Mouse (Mus musculus) neural tube, embryonic 13.5 days (tissue): Measurements from ENCODE around the gene Asgr2. TPM values are rescaled to one million over a fixed set of nuclear protein-coding genes. Genes with fewer than 3 reads are reported as not detected.
"Not testable (repeated sequence)": the region's sequence is repeated elsewhere in the genome, so short reads cannot be mapped to it uniquely, and the experiment has no call there.

ENCODE experiments used
- ATAC-seq: fragments of 200-750 bp; cut with Nextera tagmentation; 2 replicates; pipeline ENCODE4 v1.8.0; 2017; ENCODE audit warnings: low read depth, mild to moderate bottlenecking, moderate TSS enrichment, moderate library complexity
- H3K27ac ChIP-seq: fragments of 300-500 bp; sonication (generic); replicated peaks from 2 replicates; pipeline ENCODE4 v1.5.1; 2015; ENCODE audit warnings: moderate library complexity, mild to moderate bottlenecking, inconsistent platforms
- H3K27me3 ChIP-seq: fragments of 300-500 bp; sonication (generic); 2 replicates; pipeline ENCODE4 v1.6.1; 2015; ENCODE audit warnings: mild to moderate bottlenecking, inconsistent platforms
- H3K36me3 ChIP-seq: fragments of 300-500 bp; sonication (generic); 2 replicates; pipeline ENCODE4 v1.6.1; 2015; ENCODE audit warnings: mild to moderate bottlenecking, inconsistent platforms
- H3K4me1 ChIP-seq: fragments of 300-500 bp; sonication (generic); replicated peaks from 2 replicates; pipeline ENCODE4 v1.6.1; 2015; ENCODE audit warnings: inconsistent platforms
- H3K4me2 ChIP-seq: fragments of 300-500 bp; sonication (generic); 2 replicates; pipeline ENCODE4 v1.6.1; 2015; ENCODE audit warnings: inconsistent platforms, mild to moderate bottlenecking, moderate library complexity
- H3K4me3 ChIP-seq: fragments of 300-500 bp; sonication (generic); 2 replicates; pipeline ENCODE4 v1.5.1; 2015; ENCODE audit warnings: mild to moderate bottlenecking, inconsistent platforms
- H3K9ac ChIP-seq: fragments of 300-500 bp; sonication (generic); 2 replicates; pipeline ENCODE4 v1.6.1; 2015; ENCODE audit warnings: moderate library complexity, mild to moderate bottlenecking, inconsistent platforms
- H3K9me3 ChIP-seq: fragments of 300-500 bp; sonication (generic); 2 replicates; pipeline ENCODE4 v1.6.1; 2016; ENCODE audit warnings: inconsistent platforms
- WGBS: fragments of 180-500 bp; shearing (Covaris S2); methylation state at CpG from one replicate; pipeline ENCODE4 v1.1.7; 2015; 5-methylcytosine and 5-hydroxymethylcytosine counted together
- polyA plus RNA-seq: library from polyadenylated mRNA; unstranded; fragments of >200 nt; fragmentation: Nextera tagmentation; extraction: Ambion mirVana; gene quantifications from 2 replicates; pipeline ENCODE4 v1.2.1, GENCODE M21; 2015

Asgr2 gene
- polyA plus RNA-seq, 1 experiment from 2014 or later, result not detected

DNA sequence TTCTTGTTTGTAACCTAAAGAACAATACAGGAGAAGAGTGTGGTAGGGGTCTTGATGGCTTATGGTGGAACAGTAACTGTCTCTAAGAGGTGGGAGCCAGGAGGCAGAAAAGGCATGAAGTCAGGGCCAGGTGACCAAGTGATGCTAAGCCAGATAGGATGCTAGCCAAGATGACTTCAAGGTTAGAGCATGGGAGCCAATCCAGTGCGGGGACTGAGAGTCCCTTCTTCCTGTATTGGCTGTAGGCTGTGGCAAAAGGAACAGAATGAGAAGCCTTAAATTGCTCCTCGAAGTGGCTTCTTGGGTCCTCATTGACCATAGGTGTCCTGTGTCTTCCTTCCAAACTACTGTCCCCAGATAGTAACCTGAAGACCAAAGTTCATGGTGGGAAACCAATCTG is 6.7 kb downstream of the Asgr2 start:
- Histone ChIP-seq H3K27ac (no peak overlapping the region), H3K4me1 (no peaks in the 10 kb centered on the region), H3K9me3 (0 out of 2 replicates have a peak, but pooled peaks cover 2% of the 10 kb centered on the region), H3K27me3 (no peaks in the 10 kb centered on the region), H3K4me3 (no peak overlapping the region), H3K36me3 (no peaks in the 10 kb centered on the region), H3K9ac (no peak overlapping the region), H3K4me2 (no peak overlapping the region)
- ATAC-seq, result no peak
- 88% methylated on average over 2 of the region's 2 CpGs for WGBS

GRCm38 (mm10) chr11:70099809-70100208 is 7.4 kb downstream of the Asgr2 start:
- no peak overlapping the region for H3K4me3 ChIP-seq
- ATAC-seq, result no peak
- no peaks in the 10 kb centered on the region for H3K4me1 ChIP-seq
- H3K9ac ChIP-seq, result no peak overlapping the region
- H3K36me3 ChIP-seq, result no peaks in the 10 kb centered on the region
- no peak overlapping the region for H3K27ac ChIP-seq
- no peak overlapping the region for H3K4me2 ChIP-seq
- 0 out of 2 replicates have a peak, but pooled peaks cover 2% of the 10 kb centered on the region for H3K9me3 ChIP-seq
- H3K27me3 ChIP-seq, result no peaks in the 10 kb centered on the region
- WGBS, result 80% methylated on average over 2 of the region's 2 CpGs

GRCm38 (mm10) chr11:70103701-70104315 is 11.4 kb downstream of the Asgr2 start:
- Histone ChIP-seq H3K4me2 (no peak overlapping the region), H3K27ac (no peak overlapping the region), H3K4me3 (no peak overlapping the region), H3K4me1 (no peaks in the 10 kb centered on the region), H3K9me3 (0 out of 2 replicates have a peak, but pooled peaks cover under 1% of the 10 kb centered on the region), H3K27me3 (no peaks in the 10 kb centered on the region), H3K36me3 (no peaks in the 10 kb centered on the region), H3K9ac (no peak overlapping the region)
- no peak for ATAC-seq
- WGBS, result 86% methylated on average over 14 of the region's 14 CpGs

GRCm38 (mm10) chr11:70107085-70107484 is 14.6 kb downstream of the Asgr2 start:
- Histone ChIP-seq H3K9ac (no peak overlapping the region), H3K4me1 (no peaks in the 10 kb centered on the region), H3K9me3 (no peaks in the 10 kb centered on the region), H3K4me2 (no peak overlapping the region), H3K36me3 (no peaks in the 10 kb centered on the region), H3K4me3 (no peak overlapping the region), H3K27ac (no peak overlapping the region), H3K27me3 (no peaks in the 10 kb centered on the region)
- no peak for ATAC-seq
- 80% methylated on average over 8 of the region's 8 CpGs for WGBS

- Histone ChIP-seq H3K4me3 (no peak overlapping the region), H3K27ac (no peak overlapping the region), H3K27me3 (no peaks in the 10 kb centered on the region), H3K9ac (no peak overlapping the region), H3K36me3 (no peaks in the 10 kb centered on the region), H3K4me2 (no peak overlapping the region), H3K4me1 (no peaks in the 10 kb centered on the region), H3K9me3 (no peaks in the 10 kb centered on the region)
- 68% methylated on average over 3 of the region's 3 CpGs for WGBS
- no peak for ATAC-seq
These were observed 17.7 kb downstream of the Asgr2 start for GRCm38 (mm10) chr11:70110146-70110545.

- no peak for ATAC-seq
- H3K4me3 ChIP-seq, result no peak overlapping the region
- WGBS, result 66% methylated on average over 4 of the region's 4 CpGs
These were observed 22.1 kb downstream of the Asgr2 start for GRCm38 (mm10) chr11:70114562-70114961.

DNA sequence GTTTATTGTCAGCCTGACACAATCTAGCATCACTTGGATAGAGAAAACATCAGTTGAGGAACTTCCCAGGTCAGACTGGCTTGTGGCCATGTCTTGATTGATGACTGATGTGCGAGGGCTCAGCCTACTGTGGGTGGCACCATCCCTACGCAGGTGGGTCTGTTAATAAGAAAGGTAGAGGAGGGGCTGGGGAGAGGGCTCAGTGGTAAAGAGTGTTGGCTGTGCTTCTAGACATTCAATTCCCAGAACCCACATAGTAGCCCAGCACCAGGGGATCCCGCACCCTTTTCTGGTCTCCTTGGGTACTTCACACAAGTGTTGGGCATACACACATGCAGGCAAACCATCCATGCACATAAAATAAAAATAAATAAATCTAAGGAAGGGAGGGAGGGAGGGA is 23.5 kb downstream of the Asgr2 start:
- H3K27me3 ChIP-seq, result no peaks in the 10 kb centered on the region
- H3K4me1 ChIP-seq, result no peaks in the 10 kb centered on the region
- peaks cover 10% of the 10 kb centered on the region; the same call in 1 of the 2 replicates for H3K9me3 ChIP-seq
- H3K9ac ChIP-seq, result no peak overlapping the region
- ATAC-seq, result no peak
- H3K4me3 ChIP-seq, result no peak overlapping the region
- no peaks in the 10 kb centered on the region for H3K36me3 ChIP-seq
- H3K27ac ChIP-seq, result no peak overlapping the region
- no peak overlapping the region for H3K4me2 ChIP-seq
- 92% methylated on average over 3 of the region's 3 CpGs for WGBS

More at GRCm38 (mm10) chr11:70114562-70114961, 22.1 kb downstream of the Asgr2 start:
- H3K27ac ChIP-seq, result no peak overlapping the region
- H3K9me3 ChIP-seq, result 0 out of 2 replicates have a peak, but pooled peaks cover under 1% of the 10 kb centered on the region
- no peak overlapping the region for H3K9ac ChIP-seq
- H3K4me2 ChIP-seq, result no peak overlapping the region
- H3K4me1 ChIP-seq, result no peaks in the 10 kb centered on the region
- H3K27me3 ChIP-seq, result no peaks in the 10 kb centered on the region
- H3K36me3 ChIP-seq, result no peaks in the 10 kb centered on the region

DNA sequence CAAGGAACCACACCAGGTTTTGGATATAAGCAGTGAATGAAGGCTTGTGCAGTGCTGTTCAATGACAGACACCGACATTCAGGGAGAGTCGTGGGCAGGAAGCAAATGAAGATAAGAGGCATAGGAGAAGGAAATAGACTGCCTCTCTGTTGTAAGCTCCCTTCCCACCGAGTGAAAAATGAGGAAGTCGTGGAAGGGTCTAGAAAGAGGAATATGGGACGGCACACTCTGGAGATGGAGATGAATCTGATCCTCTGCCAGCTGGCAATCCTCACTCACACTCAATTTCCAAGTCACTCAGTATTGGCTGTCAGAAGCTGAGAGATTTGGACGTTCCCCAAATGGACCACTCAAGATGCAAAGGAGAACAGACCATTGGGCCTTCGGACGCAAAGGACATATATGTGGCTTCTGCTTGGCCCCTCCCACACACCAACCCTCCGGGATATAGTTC is 37.5 kb downstream of the Asgr2 start, which contains the start of gene Mgl2:
Gene Mgl2 (plus strand): TSS at position 404 of the 454 bp plus-strand sequence.
- Histone ChIP-seq H3K9me3 (no peaks in the 10 kb centered on the region), H3K27ac (no peak within 1 kb of the TSS), H3K4me3 (no peak within 1 kb of the TSS), H3K36me3 (no peaks in the 10 kb centered on the region), H3K9ac (no peak within 1 kb of the TSS), H3K27me3 (no peaks in the 10 kb centered on the region), H3K4me1 (no peaks in the 10 kb centered on the region), H3K4me2 (no peak within 1 kb of the TSS)
- ATAC-seq, result no peak
- WGBS, result 86% methylated on average over 9 of the region's 9 CpGs

GRCm38 (mm10) chr11:70135001-70135400 is 42.6 kb downstream of the Asgr2 start:
- 73% methylated on average over 3 of the region's 3 CpGs for WGBS
- not testable (repeated sequence) for ATAC-seq

DNA sequence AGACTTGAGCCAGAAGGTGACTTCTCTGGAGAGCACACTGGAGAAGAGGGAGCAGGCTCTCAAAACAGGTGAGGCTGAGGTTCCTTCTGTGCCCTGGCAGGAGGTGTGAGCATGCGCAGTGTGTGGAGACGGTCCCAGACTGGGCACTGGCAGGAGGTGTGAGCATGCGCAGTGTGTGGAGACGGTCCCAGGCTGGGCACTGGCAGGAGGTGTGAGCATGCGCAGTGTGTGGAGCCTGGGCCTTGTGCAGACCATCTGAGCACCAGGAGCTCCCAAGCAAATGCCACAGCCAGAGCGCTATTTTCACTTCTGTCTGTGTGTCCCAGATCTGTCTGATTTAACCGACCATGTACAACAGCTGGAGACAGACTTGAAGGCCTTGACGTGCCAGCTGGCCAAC is 43.5 kb downstream of the Asgr2 start:
- H3K9ac ChIP-seq, H3K4me2 ChIP-seq, H3K36me3 ChIP-seq, H3K4me1 ChIP-seq, H3K27me3 ChIP-seq, H3K4me3 ChIP-seq, H3K9me3 ChIP-seq, H3K27ac ChIP-seq, ATAC-seq: not testable (repeated sequence)
- WGBS, result 89% methylated on average over 8 of the region's 8 CpGs

More at GRCm38 (mm10) chr11:70135001-70135400, 42.6 kb downstream of the Asgr2 start:
- H3K36me3 ChIP-seq, H3K4me1 ChIP-seq, H3K9ac ChIP-seq, H3K27me3 ChIP-seq, H3K27ac ChIP-seq, H3K4me3 ChIP-seq, H3K9me3 ChIP-seq, H3K4me2 ChIP-seq: not testable (repeated sequence)

DNA sequence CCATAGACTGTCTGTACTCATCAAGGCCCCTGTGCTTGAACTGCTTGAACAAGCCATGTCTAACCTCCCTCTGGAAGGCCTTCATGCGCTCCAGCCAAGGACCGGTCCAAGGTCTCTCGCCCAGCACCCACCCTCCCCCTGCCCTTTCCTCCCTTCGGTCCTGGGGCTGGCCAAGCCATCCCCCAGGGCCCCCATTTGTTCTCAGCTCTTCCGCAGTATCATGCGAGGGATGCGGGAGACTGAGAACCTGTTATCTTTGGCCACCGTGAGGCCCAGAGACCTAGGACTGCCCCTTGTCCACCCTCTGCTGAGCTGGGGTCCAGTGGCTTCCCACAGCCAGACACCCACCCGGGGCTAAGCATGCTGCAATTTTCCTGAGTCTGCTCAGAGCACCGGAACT is 46.7 kb downstream of the Asgr2 start:
- WGBS, result 88% methylated on average over 10 of the region's 10 CpGs
- H3K4me1 ChIP-seq, result no peaks in the 10 kb centered on the region

DNA sequence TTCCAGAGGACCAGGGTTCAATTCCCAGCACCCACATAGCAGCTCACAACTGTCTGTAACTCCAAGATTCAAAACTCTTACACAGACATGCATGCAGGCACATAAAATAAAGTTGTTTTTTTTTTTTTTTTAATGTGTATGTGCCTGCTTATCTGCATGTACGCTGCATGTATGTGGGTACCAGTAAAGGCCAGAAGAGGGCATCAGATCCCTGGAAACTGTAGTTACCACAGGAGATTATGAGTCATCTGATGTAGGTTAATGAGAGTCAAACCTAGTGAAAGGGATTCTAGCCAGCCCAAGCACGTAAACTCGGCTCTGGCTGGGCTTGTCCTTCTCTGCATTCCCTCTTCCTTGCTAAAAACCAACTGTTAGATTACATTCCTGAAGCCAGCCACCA is 58.6 kb downstream of the Asgr2 start:
- no peak overlapping the region for H3K4me2 ChIP-seq
- no peaks in the 10 kb centered on the region for H3K36me3 ChIP-seq
- no peaks in the 10 kb centered on the region for H3K27me3 ChIP-seq
- no peaks in the 10 kb centered on the region for H3K4me1 ChIP-seq
- no peak overlapping the region for H3K9ac ChIP-seq
- no peaks in the 10 kb centered on the region for H3K9me3 ChIP-seq
- WGBS, result 70% methylated on average over 3 of the region's 3 CpGs
- H3K27ac ChIP-seq, result no peak overlapping the region
- ATAC-seq, result no peak
- H3K4me3 ChIP-seq, result no peak overlapping the region

More for the DNA sequence above, 46.7 kb downstream of the Asgr2 start:
- no peak overlapping the region for H3K9ac ChIP-seq
- no peaks in the 10 kb centered on the region for H3K9me3 ChIP-seq
- no peak overlapping the region for H3K27ac ChIP-seq
- no peak overlapping the region for H3K4me2 ChIP-seq
- no peak overlapping the region for H3K4me3 ChIP-seq
- H3K36me3 ChIP-seq, result no peaks in the 10 kb centered on the region
- H3K27me3 ChIP-seq, result no peaks in the 10 kb centered on the region
- no peak for ATAC-seq
